Mouse (Mus musculus) lung, adult 2 months (tissue): ENCODE measurements at regions not wholly inside any gene's neighbourhood (a gene's known extent, or its start where the extent isn't known, plus 50 kb on each side); places are given as distances from the start of the nearest gene placed in this dataset.

Experiments used
- DNase-seq: peaks from one replicate; pipeline ENCODE4 v3.0.0; 2022
- H3K4me1 ChIP-seq: fragments of 200-500 bp; 2 replicates; pipeline ENCODE4 v1.6.1; 2011; ENCODE audit warnings: low read length; ENCODE audit not compliant: control insufficient read depth, insufficient read depth
- H3K4me3 ChIP-seq: fragments of 200-500 bp; replicated peaks from 2 replicates; pipeline ENCODE3; 2011; ENCODE audit warnings: low read depth, mild to moderate bottlenecking, control low read depth, low read length; ENCODE audit errors: extremely low read depth
- CTCF ChIP-seq: fragments of 200-500 bp; IDR thresholded peaks from 2 replicates; pipeline ENCODE4 v1.5.1; 2011; ENCODE audit warnings: mild to moderate bottlenecking, low read length, control low read depth; ENCODE audit not compliant: insufficient read depth
- POLR2A ChIP-seq: fragments of 200-500 bp; IDR thresholded peaks from 2 replicates; pipeline ENCODE4 v1.6.1; 2011; ENCODE audit warnings: low read depth, mild to moderate bottlenecking, control low read depth, low read length, borderline replicate concordance; ENCODE audit errors: extremely low read depth
- WGBS: fragments of 180-500 bp; shearing (Covaris S2); methylation state at CpG from one replicate; pipeline ENCODE4 v1.1.7; 2018; 5-methylcytosine and 5-hydroxymethylcytosine counted together

- no peak for TF ChIP-seq CTCF
- TF ChIP-seq POLR2A: no peak
- H3K4me1 ChIP-seq: peaks cover 9% of the 10 kb centered on the region
- no peak overlapping the region for H3K4me3 ChIP-seq
- no peak for DNase-seq
- WGBS: 91% methylated on average over 3 of the region's 3 CpGs
These were observed 205.7 kb upstream of the Klf3 start for GRCm38 (mm10) chr5:64597451-64597850.

GRCm38 (mm10) chr5:64598606-64599005 is 204.6 kb upstream of the Klf3 start:
- no peak overlapping the region for H3K4me3 ChIP-seq
- H3K4me1 ChIP-seq: peaks cover 9% of the 10 kb centered on the region
- WGBS: 52% methylated on average over 3 of the region's 3 CpGs
- no peak for DNase-seq
- TF ChIP-seq CTCF (no peak), POLR2A (no peak)

- TF ChIP-seq CTCF (no peak), POLR2A (no peak)
- Histone ChIP-seq H3K4me3 (no peak overlapping the region), H3K4me1 (peaks cover 9% of the 10 kb centered on the region)
- DNase-seq: no peak
- 27% methylated on average over 3 of the region's 3 CpGs for WGBS
These were observed 204.2 kb upstream of the Klf3 start for GRCm38 (mm10) chr5:64599015-64599414.

DNA sequence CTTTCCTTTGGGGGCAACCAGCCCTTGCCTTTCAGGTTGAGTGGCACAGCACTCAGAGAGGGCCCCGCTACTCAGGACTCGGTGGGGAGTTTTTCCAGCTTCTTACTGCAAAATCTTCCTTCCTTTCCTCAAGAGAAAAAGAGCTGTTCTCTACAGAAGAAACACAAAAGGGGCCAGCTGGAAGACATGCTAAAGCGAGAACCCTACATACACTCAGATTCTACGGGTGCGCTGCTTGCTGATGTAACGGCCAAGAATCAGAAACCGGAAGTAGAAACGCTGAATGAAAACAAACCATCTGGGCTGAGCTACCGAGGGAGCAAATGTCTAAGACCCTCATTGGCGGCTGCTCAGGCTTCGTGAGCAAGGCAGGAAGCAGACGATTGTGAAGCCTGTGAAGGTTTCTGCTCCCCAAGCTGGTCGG is 203.3 kb upstream of the Klf3 start:
- no peak for TF ChIP-seq POLR2A
- no peak for TF ChIP-seq CTCF
- peak overlapping the region; percentile 36 for H3K4me3 ChIP-seq
- 24% methylated on average over 13 of the region's 13 CpGs for WGBS
- H3K4me1 ChIP-seq: peaks cover 9% of the 10 kb centered on the region
- DNase-seq: no peak

DNA sequence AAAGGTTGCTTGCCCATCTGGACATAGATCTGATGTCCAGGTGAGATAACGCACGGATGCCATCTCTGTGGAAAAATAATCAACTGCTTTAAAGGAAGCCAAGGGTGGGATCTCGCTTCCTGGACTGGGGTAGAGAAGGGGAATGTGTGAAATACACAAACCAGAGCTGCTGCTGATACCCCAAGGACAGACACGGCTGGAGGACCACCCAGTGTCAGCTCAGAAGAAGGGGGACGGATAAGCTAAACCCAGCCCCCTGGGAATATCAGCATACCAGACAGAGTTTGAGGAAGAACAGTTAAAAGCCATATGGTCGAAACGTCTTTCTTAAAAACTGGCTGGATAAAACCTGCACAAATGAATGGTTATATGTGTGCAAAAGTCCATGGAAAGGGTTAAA is 202.8 kb upstream of the Klf3 start:
- DNase-seq: no peak
- TF ChIP-seq CTCF: no peak
- TF ChIP-seq POLR2A: no peak
- WGBS: 31% methylated on average over 7 of the region's 7 CpGs
- peaks cover 9% of the 10 kb centered on the region for H3K4me1 ChIP-seq
- no peak overlapping the region for H3K4me3 ChIP-seq

DNA sequence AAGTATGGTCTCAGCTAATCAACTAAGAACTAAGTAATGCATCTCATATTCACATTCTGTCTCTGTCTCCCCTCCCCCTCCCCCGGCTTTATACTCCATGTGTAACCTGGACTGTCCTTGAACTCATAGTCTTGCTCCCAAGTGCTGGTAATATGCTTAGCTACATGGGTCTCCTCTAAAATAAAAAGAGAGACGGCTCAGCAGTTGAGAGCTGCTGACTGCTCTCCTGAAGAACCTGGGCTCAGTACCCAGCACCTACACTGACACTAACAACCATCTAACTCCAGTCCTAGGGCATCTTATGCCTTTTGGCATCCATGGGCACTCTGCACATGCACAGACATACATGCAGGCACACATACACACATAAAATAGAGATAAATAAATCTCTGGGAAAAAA is 202.4 kb upstream of the Klf3 start:
- 54% methylated on average over 2 of the region's 2 CpGs for WGBS
- DNase-seq: no peak
- H3K4me3 ChIP-seq: no peak overlapping the region

DNA sequence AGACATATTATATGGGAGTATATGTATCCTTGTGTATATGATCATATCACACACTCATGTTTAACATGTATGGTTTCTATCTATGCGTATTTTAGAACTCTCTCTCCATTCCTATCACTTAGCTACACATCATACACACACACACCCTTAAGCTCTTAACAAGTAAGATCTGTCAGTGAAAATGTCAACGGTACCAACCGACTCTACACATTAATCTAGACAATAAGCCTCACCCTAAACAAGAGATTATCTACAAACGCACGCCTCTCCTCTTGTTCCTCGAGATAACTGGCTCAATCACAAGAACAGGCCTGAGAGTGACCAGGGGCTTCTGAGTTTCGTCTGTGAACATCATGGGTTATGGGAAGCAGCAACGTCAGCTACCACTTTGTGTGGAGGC is 201.9 kb upstream of the Klf3 start:
- Histone ChIP-seq H3K4me3 (no peak overlapping the region), H3K4me1 (peaks cover 9% of the 10 kb centered on the region)
- no peak for DNase-seq
- TF ChIP-seq POLR2A (no peak), CTCF (no peak)
- WGBS: 72% methylated on average over 8 of the region's 8 CpGs

More for the DNA sequence above, 202.4 kb upstream of the Klf3 start:
- TF ChIP-seq CTCF: no peak
- no peak for TF ChIP-seq POLR2A
- peaks cover 9% of the 10 kb centered on the region for H3K4me1 ChIP-seq

DNA sequence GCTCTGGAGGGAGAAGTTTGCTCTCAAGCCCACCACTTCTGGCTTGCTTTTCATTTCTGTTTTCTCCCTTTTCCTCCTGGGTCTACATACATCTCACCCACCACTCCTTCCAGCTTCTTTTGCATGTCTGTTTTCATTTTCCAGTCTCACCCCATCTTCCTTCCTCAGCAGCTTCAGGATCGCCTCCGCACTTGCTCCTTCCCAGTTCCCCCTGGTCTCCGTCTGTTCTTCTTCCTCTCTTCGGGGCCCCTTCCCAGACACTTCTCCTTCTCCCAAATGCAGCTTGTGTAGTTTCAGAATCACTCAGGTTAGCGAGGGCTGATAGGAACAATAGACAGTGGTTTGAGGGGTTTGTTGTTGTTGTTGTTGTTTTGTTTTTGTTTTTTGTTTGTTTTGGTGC is 201.4 kb upstream of the Klf3 start:
- DNase-seq: no peak
- H3K4me1 ChIP-seq: peaks cover 9% of the 10 kb centered on the region
- H3K4me3 ChIP-seq: no peak overlapping the region
- TF ChIP-seq CTCF (no peak), POLR2A (no peak)
- WGBS: 88% methylated on average over 5 of the region's 5 CpGs

GRCm38 (mm10) chr5:64602356-64602936 is 200.7 kb upstream of the Klf3 start:
- 89% methylated on average over 8 of the region's 8 CpGs for WGBS
- TF ChIP-seq CTCF: no peak
- no peak for TF ChIP-seq POLR2A
- H3K4me3 ChIP-seq: no peak overlapping the region
- no peak for DNase-seq
- H3K4me1 ChIP-seq: peaks cover 9% of the 10 kb centered on the region

DNA sequence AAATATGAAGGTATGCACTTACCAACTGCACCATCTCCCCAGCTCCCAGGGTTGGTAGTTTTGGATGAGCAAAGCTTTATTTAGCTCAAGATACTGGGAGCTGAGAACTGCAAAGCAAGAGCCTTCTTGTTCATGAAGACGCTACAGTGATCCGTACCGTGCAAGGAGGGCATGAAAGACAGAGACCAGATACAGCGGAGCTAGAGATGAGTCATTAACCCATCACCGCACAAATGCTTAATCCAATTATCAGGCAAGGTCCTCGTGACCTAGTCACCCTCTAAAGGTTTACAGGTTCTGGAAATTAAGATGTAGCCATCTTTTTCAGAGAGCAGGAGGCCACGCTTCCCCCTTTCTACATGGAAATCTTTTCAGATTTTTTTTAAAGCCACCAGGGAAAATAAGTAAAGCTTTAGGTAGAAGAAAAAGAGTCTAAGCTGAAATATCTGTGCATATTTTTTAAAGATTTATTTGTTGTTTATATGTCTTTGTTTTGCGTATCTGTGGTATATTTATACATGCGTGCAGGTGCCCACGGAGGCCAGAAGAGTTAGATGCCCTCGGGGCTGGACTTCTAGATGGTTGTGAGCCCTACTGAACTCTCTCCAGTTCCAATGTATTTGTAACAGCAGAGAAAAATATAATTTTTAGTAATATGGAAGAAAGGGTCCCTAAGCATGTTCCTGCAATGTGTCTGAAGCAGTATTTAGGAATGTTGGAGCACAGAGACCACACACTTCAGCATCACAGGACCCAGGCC is 200.0 kb upstream of the Klf3 start:
- no peak for DNase-seq
- TF ChIP-seq POLR2A (no peak), CTCF (no peak)
- Histone ChIP-seq H3K4me3 (no peak overlapping the region), H3K4me1 (peaks cover 9% of the 10 kb centered on the region)
- WGBS: 94% methylated on average over 11 of the region's 11 CpGs
